Mouse (Mus musculus) frontal cortex, adult (tissue): ENCODE data around the gene Spata22.
"Not testable (repeated sequence)": the region's sequence is repeated elsewhere in the genome, so short reads cannot be mapped to it uniquely, and the experiment has no call there.

Experiments
- ATAC-seq: cut with Nextera tagmentation; 2 replicates; pipeline ENCODE4 v1.9.2; 2017; ENCODE audit warnings: mild to moderate bottlenecking, moderate library complexity, mixed read lengths; ENCODE audit not compliant: low TSS enrichment

Gene Spata22

GRCm38 (mm10) chr11:73329442-73329841 is at the start of gene Spata22, which contains the start of the genes Aspa and Gm49340:
Gene Spata22, plus strand, starts transcription at chr11:73329741.
Gene Aspa, minus strand, starts transcription at chr11:73329596.
Gene Gm49340, plus strand, starts transcription at chr11:73329741.
- no peak for ATAC-seq

DNA sequence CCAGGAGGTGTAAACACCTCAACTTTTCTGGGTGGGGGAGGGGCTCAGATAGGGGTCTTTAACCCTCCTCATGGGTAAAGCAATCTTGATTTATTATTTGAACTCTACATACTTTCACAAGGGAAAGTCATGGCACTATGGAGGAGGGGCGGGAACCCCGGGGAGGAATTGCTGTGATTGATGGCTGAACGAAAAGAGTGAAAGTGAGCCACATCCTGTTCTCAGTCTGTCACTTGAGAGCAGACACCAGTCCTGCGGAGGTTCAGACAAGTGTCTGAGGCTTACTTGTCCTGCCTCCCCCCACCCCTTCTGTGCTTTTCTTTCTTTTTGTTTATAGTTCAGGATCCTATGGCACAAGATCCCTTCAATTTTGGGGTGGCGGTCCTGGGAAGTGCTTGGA is 48.8 kb upstream of the Spata22 start:
- ATAC-seq: no peak

- peak; percentile 98 for ATAC-seq
Observed at GRCm38 (mm10) chr11:73281528-73282027, 48.0 kb upstream of the Spata22 start.

GRCm38 (mm10) chr11:73283369-73283768 is 46.2 kb upstream of the Spata22 start:
- ATAC-seq: no peak

DNA sequence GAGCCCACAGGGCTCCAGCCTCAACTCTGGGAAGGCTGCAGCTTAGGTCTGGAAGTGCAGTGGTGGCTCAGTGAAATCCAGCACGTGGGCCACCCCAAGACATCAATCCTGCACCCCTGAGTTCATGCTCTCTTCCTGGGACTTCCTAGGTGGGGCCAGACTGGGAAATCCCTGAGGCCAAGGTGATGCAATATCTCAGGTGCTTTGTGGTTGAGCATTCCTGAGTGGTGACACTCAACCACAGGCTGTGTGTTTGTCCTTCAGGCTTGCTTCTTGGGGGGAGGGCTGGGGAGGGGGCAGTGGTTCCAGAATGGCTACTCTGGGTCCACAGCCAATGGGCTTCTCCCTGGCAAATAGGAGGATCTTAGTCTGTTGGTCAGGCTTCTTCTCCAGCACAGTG is 45.6 kb upstream of the Spata22 start:
- no peak for ATAC-seq

GRCm38 (mm10) chr11:73284351-73284750 is 45.2 kb upstream of the Spata22 start:
- ATAC-seq: peak; percentile 8; the same call in 1 of the 2 replicates

GRCm38 (mm10) chr11:73289621-73290020 is 39.9 kb upstream of the Spata22 start:
- ATAC-seq: no peak; the same call in 1 of the 2 replicates

DNA sequence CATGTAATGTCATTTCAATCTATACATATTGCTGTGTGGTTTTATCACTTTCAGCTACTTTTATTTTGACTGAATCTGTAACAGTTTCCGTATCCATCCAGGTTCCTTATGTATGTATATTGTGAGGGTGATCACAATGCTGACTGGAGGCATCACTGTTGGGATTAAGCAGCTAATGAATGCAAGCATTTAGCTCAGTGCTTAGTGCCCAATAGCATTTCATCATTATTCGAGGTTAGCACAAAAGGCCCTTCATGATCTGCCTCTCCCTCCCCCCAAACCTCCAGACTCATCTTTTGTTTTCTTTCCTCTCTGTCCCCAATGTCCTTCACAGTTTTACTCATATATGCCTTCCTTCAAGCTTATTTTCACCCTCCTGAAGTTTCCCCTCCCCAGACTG is 26.4 kb upstream of the Spata22 start:
- ATAC-seq: no peak

- ATAC-seq: no peak
Observed at GRCm38 (mm10) chr11:73315961-73316360, 13.6 kb upstream of the Spata22 start.

DNA sequence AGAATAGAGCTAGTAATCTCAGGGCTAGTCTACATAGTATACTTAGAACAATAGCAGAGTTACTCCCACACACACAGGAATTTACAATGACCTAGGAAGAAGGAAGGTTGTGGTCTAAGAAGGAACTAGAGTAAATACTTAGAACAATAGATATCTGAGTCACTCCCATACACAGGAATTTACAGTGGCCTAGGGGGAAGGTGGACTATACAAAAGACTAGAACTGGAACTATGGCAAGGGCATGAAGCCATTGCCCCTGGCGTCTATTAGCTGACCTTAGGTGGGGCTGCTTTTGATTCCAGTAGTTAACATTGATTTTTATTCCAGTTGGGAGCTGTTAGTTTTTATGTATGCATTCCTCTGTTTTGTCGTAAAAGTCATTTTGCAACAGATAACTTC is 11.0 kb upstream of the Spata22 start:
- ATAC-seq: not testable (repeated sequence)

DNA sequence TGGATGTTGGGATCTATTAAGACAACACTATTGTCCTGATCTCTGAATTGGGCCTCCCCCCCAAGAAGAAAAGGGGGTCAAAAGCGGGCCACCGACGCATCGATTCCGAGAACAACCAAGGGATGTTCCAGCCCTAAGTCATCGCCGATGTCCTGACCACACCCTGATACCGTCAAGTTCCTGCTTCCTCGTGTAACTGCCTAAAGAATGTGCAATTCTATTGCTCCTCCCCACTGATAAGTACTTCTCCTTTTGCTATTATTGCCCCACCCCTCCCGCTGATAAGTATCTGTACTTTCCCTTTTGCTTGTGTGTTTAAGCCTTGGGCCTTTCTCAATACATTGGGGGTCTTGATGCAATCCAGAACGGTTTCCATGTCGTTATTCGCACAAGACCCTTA is 8.5 kb upstream of the Spata22 start:
- not testable (repeated sequence) for ATAC-seq

GRCm38 (mm10) chr11:73323906-73324830 is 5.4 kb upstream of the Spata22 start:
- no peak for ATAC-seq

DNA sequence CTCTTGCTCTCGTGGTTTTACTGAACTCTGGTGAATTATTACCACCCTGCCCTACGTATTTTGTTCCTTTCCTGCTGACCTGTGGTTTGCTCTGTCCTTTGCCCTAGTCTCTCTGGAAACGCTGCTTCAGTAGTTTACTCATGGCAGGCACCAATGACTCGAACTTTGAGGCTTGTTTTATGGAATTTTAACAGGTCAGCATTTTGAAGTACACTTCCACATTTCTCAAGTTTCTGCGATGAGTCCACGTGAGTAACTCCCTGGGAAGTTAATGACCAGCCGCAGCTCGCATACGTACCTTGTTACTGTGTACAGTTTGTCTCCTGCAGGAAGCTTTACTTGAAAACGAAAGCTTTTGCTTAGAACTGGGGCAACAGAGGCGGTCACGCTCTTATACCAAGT is 3.1 kb upstream of the Spata22 start:
- ATAC-seq: no peak

DNA sequence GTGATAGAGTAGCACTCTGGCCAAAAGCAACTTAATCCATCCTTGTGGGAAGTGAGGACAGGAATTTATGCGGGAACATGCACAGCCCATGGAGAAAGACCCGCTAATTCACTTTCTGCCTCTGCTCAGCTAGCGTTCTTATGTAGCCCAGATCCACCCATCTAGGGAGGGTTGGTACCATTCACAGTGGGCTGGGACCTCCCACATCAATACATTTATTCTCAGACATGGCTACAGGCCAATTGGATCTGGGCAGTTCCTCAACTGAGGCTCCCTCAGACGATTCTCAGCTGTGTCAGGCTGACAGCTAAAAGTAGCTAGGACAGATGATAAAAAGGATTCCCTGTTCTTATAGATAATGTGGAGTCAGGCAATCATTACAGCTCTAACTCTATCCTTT is 2.2 kb upstream of the Spata22 start:
- ATAC-seq: peak; percentile 59

GRCm38 (mm10) chr11:73333357-73333756 is 3.8 kb downstream of the Spata22 start:
- ATAC-seq: no peak

- ATAC-seq: no peak
Observed at GRCm38 (mm10) chr11:73336919-73337318, 7.4 kb downstream of the Spata22 start.

GRCm38 (mm10) chr11:73350483-73350882 is 20.9 kb downstream of the Spata22 start, which contains the start of gene Olfr20:
Gene Olfr20, plus strand, starts transcription at chr11:73350783.
- no peak for ATAC-seq

GRCm38 (mm10) chr11:73370946-73371345 is 41.4 kb downstream of the Spata22 start, which contains the start of gene Olfr376:
Gene Olfr376, plus strand, starts transcription at chr11:73371246.
- ATAC-seq: no peak

DNA sequence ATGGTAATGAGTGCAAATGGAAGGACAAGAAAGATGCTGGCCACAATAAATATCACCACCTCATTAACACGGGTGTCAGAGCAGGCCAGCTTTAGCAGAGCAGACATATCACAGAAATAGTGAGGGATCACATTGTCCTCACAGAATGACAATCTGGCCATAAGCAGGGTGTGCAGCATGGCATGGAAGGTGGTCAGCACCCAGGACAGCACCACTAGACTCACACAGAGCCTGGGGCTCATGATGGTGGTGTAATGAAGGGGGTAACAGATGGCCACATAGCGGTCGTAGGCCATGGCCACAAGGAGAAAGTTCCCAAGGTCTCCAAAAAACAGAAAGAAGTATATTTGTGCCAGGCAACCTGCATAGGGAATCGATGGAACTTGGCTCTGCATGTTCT is 65.8 kb downstream of the Spata22 start:
- no peak for ATAC-seq
